Mouse (Mus musculus) cerebellum, adult (tissue): Measurements from ENCODE around the gene Rnf141.

ENCODE experiments used
- ATAC-seq: cut with Nextera tagmentation; 2 replicates; pipeline ENCODE4 v1.9.2; 2017; ENCODE audit warnings: mild to moderate bottlenecking, moderate library complexity, mixed read lengths; ENCODE audit not compliant: insufficient number of reproducible peaks, low FRiP score, low TSS enrichment

Rnf141 gene

GRCm38 (mm10) chr7:110772343-110772742, 71.9 kb downstream of the Rnf141 start:
- ATAC-seq: no peak

DNA sequence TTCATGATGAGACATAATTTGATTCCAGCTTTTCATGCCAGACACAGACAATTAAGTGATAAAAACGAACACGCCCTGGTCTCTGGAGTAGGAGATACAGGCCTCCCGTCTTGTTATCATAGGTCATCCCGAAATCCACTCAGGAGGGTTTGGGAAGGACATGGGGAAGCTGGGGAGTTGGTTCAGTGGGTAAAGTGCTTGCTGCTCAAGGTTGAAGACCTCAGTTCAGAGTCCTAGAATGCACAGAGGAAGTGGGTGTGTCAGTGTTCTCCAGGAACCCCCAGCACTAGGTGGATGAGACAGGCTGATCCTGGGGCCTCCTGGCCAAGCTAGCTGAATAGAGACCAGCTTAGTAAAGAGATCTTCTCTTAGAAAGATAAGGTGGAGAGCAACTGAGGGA, 73.3 kb downstream of the Rnf141 start:
- no peak for ATAC-seq

DNA sequence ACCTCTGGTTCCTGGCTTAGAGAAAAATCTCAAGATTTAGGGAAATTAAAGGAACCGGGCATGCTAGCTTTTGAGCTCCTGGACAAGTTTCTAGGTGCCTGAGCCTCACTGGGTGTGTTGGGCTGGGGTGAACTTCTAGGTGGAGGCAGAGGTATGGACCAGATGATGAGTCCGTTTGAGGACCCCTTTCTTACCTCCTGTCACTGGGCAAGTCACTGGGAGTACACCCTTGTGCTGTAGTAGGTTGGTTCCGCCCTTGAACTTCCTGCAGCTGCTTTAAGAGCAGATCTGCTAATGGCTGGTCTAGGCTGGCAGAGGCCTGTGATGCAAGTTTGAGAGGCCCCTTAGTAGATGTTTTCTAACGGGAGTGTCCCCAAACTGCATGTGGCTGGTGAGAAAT, 75.2 kb downstream of the Rnf141 start:
- 0 out of 2 replicates have a peak, but pooled peaks have one; percentile 19 for ATAC-seq

DNA sequence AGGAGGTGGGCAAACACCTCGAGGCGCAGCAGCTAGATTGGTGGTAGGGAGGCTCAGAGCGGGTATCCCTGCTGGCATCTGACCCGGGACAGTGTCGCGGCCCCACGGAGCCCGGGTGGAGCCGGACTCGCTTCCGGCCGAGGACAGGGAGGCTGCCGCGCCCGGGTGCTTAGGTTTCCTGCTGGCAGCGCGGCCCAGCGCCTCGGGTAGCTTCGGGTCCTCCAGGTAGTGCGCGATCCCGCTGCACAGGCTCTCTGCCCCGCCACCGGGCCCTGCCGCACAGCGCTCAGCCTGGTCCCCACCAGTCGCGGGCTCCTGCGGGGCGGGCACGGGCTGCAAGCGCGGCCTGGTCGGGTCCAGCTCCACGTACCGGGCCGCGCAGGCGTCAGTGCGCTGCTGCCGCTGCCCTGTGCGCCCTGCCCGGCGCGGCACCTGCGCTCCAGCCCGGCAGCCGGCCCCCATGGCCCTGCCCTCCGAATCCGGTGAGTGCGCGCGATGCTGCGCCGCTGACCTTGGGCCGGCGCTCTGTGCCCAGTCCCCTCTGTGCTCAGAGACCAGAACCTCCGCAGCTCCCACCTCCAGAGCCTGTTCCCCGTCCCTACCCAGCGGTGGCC, 75.7 kb downstream of the Rnf141 start:
- ATAC-seq: peak; percentile 82

GRCm38 (mm10) chr7:110768001-110768400, 76.3 kb downstream of the Rnf141 start, which contains the start of gene Ampd3:
Gene Ampd3, plus strand, starts transcription at chr7:110768206.
- no peak for ATAC-seq

DNA sequence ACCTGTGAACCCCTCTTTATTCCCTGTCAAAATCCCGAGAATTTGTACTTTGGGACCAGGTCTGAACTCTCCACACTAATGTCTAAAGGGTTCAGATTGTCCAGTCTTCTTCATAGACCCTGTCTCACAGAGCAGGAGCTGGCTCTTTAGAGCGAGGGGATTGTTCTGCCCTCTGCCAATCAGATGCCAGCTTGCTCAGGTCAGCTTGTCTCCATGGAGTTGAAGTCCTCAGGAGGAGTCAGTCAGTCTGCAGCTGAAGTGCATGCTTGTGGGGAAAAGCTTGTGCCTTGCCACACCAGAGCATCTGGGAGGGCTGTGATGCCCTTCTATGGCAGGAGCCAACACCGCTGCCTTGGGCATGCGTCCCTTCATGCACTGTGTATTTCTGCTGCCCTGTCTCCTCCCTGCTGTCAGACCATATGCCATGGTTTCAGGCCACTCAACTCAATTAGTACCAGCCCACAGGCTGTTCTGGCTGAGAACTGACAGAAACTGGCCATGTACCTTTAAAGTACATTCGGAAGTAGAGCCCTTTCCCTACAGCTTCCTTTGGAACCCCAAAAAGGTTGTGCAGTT, 81.6 kb downstream of the Rnf141 start:
- peak; percentile 95 for ATAC-seq

DNA sequence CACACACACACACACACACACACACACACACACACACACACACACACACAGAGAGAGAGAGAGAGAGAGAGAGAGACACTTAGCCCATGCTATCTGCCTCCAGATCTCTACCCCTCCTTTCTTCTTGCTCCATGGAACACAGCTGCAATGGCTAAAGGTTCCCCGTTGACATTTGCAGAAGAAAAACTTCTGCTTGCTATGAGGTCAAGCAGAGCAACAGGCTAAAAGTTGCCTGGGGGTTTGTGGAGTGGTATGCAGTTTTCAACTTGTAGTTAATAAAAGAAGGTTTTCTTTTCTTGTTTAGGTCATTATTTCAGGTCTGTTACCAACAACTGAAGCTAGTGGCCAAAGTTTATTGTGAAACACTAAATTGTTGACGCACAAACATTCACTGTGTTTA, 87.8 kb downstream of the Rnf141 start:
- ATAC-seq: no peak

GRCm38 (mm10) chr7:110753926-110754330, 90.3 kb downstream of the Rnf141 start:
- no peak for ATAC-seq

GRCm38 (mm10) chr7:110753310-110753709, 90.9 kb downstream of the Rnf141 start:
- ATAC-seq: no peak

DNA sequence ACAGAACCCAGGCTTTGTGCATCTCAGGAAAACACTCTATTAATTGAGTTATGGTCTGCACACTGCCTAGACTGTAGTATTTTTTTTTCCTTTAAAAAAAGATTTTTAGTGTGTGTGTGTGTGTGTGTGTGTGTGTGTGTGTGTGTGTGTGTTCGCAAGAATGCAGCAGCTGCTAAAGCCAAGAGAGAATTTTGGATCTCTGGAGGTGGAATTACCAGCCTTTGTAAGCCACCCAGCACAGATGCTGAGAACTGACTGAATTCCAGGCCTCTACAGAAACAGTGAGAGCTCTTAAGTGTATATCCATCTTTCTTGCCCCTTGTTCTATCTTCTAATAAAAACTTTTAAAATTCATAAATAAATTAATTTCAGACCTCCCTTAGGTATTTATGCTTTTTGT, 92.6 kb downstream of the Rnf141 start:
- ATAC-seq: no peak

DNA sequence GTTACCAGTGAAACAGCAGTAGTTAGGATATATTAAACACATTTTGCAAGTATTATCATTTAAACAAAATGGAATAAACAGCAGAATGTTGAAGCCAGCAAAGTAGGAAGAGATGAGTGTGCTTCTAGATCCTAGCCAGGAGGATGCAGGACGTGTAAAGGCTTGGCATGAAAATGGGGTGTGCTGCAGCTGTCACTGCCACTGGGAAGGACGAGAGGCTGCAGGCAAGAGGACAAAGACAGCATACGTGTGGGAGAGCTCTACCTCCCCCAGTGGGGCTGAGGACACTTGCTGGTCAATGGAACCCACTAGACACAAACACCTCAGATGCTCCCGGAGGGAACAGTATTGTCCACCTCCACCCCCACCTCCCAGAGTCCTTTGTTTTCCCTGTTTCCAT, 93.4 kb downstream of the Rnf141 start:
- no peak for ATAC-seq
